In genomic region chr6:137286376-137286775, GRCm38 (mm10) we compare ENCODE assay signal across 19 mouse cellular contexts.
"Had no signal": no experiment of that assay in that cellular context is flagged by ENCODE, and none has a peak within 500 bp of the region (broad histone marks: within the 10 kb centered on the region; RNA-seq: fewer than 3 reads in every experiment).

No protein-coding gene starts in this region.

- H3K9ac ChIP-seq: liver, embryonic 15.5 days; liver, postnatal 0 days; lung, embryonic 15.5 days; midbrain, embryonic 12.5 days; neural tube, embryonic 12.5 days had no signal

- H3K36me3 ChIP-seq: liver, embryonic 15.5 days; lung, embryonic 15.5 days; midbrain, embryonic 12.5 days; neural tube, embryonic 12.5 days had no signal

- H3K4me3 ChIP-seq: liver, embryonic 15.5 days; lung, embryonic 15.5 days; megakaryocyte, embryonic 14.5 days; midbrain, embryonic 12.5 days; neural tube, embryonic 12.5 days had no signal

- H3K27me3 ChIP-seq: liver, embryonic 15.5 days; megakaryocyte, embryonic 14.5 days; midbrain, embryonic 12.5 days; neural tube, embryonic 12.5 days had no signal

- H3K9me3 ChIP-seq: liver, embryonic 15.5 days; lung, embryonic 15.5 days; midbrain, embryonic 12.5 days; neural tube, embryonic 12.5 days had no signal

- H3K4me2 ChIP-seq: liver, embryonic 15.5 days; lung, embryonic 15.5 days; midbrain, embryonic 12.5 days; neural tube, embryonic 12.5 days had no signal

- ATAC-seq: liver, postnatal 0 days; lung, postnatal 0 days had no signal

- H3K27ac ChIP-seq: liver, embryonic 15.5 days; lung, embryonic 15.5 days; macrophage; midbrain, embryonic 12.5 days; neural tube, embryonic 12.5 days had no signal

- DNase-seq: liver, postnatal 0 days; lung, adult 2 months; lung, postnatal 14 days; lung, postnatal 36 days; midbrain, embryonic 14.5 days; right cerebral cortex, adult 18-20 months; right cerebral cortex, postnatal 25 days; right cerebral cortex, postnatal 4 days; spleen, adult 18-20 months; thymus, adult 18-20 months; thymus, postnatal 14 days; thymus, postnatal 36 days had no signal

- H3K4me1 ChIP-seq: liver, embryonic 15.5 days; lung, embryonic 15.5 days; megakaryocyte, embryonic 14.5 days; neural tube, embryonic 12.5 days had no signal
